Mouse (Mus musculus): ENCODE measurements around the gene Hoxd11.

Gene Hoxd11

DNA sequence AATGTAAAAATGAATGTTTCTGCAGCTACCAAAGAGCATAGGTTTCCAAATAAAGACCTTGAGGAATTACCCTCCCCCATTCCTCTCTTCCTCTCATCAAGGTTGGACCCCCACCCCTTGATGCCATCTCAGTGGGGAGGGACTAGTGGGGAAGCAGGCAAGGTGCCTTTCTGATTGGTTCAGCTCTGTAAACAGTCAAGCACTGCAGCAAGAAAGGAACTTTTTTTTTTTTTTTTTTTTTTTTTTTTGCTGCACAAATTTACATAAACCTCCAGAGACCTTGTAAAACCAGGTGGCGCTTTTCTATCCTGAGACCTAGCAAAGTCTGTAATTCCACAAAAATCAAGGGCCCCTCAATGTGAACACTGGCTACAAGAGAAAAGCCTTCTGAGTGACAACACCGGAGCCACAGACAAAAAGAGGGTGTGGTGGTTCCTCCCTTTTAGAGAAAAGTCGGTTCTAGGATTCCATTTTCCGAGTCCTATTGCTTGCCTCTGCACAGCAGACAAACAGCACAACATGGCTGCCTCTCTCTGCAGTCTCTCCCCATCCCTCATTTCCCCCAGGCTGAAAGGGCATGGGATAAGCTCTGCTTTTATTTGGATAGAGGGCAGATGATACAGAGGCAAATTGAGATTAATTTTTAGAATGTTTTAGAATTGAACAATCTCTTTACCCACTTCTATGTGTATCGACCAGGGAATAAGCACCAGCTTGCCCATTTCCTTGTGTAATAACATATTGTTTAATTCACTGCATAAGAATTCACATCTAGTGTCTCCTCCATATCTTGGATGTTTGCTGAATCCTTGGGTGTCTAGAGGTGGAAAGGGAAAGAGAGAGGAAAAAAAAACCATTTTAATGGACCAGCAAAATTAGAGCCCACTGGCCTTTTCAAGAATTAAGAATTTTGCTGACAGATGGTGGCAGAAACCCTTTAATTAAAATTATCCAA, 30.4 kb downstream of the Hoxd11 start:
- no peak for ATAC-seq (ENCODE audit: low TSS enrichment)

DNA sequence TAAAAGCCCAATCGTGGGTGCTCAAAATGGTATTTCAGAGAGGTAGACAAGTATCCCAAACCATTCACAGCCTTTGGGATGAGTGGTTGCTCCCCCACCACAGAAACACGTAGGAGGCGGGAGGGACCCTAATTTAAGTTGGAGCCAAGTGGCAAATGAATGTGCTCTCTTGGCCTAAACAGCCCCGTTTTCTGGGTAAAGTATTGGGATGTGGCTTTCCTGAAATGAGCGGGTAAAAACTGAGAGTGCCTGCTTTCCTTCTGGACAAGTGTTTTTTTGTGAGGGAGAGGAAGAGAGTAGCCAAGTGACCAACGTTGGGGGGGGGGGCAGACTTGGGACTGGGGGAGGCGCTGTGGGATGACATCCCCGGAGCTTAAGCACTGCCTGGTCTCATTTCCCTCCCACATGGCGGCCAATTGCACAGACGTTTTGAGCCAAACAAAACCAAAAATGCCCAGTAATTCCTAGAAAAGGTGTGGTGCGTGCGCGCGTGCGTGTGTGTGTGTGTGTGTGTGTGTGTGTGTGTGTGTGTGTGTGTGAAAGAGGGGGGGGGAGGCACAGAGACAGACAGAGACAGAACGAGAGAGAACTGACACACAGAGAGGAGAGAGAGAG, 31.7 kb downstream of the Hoxd11 start:
- no peak for ATAC-seq (ENCODE audit: low TSS enrichment)

DNA sequence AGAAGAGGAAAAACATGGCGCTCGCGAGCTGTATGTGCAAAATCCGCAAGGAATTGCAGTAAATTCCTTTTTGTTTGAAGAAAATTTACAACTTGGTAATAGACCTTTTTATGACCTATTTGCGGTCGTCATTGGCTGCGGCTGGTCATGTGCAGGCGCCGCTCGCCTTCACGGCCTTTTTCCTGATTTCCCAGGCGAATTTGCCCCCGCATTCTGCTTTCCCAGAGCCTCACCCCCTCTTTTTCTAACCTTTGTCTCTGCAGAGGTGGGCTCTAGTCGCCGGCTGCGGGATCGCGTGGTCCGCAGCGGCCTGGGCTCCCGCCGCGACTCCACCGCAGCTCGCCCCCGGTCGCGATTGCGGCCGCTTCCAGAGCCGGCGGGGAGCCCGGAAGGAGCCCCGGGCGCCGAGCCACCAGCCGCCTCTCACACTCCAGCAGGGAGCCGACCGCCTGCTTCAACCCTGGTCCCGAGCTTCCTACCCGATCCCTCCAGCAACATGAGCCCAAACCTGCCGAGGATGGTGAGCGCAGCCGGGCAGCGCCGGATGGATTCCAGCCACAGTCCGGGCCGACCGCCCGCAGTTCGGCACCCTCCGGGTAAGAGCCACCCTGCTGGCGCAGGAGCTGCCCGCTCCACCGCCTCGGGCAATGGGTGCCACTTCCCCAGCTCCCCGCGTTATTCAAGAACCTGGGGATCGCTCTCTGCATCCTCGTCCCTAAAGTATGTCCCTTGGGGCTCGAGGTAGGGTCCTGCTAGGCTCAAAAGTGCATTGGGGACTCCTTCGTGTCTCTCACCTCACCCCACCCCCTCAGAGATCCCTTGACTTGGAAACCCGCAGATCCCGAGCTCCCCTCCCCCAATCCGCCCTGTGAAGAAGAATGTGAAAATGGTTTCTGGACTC, 32.6 kb downstream of the Hoxd11 start, which contains the start of the genes Hoxd3 and Hoxd4:
TSS of gene Hoxd3 (plus strand) at position 207 of the 901 bp plus-strand sequence.
TSS of gene Hoxd4 (plus strand) at position 209 of the 901 bp plus-strand sequence.
- no peak for ATAC-seq (ENCODE audit: low TSS enrichment)

DNA sequence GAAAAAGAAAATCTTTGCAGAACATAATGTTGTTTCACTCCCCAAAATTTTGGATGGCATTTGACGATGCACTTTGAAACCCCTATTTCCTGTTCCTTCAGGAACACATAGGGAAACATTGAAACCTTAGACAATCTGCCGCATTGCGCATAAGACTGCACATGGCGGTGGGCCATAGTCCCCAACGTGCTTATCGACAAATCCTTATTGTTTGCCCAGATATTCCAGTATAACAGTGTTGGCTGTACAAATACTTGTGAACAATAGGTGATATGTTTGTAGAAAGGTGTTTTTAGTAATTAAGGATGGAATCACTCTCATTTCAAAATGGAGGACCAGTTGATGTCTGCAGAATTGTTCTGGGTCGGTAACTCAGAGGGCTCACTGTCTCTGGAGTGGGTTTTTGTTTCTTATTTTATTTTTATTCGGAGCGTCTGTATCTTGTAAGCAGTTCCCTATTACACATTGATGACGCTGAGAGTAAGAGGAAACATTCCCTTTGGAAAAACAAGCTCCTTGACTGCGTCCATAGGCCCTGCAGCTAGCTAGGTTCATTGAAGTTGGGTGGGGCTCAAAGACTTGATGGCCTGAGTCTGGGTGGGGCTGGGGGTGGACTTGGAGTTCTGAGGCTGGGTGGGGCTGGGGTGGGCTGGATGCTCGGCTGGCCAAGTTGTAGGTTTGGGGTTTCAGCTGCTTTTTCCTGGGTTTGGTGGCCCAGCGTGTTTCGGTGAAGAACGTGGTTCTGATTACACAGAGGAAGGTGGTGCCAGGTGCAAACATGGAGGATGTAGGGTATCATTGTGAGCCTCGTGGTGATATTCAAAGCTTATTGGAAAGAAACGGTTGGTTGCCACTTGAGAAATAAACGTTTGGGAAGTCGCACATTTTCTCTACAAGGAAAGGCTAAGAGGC, 34.1 kb downstream of the Hoxd11 start:
- no peak for ATAC-seq (ENCODE audit: low TSS enrichment)

DNA sequence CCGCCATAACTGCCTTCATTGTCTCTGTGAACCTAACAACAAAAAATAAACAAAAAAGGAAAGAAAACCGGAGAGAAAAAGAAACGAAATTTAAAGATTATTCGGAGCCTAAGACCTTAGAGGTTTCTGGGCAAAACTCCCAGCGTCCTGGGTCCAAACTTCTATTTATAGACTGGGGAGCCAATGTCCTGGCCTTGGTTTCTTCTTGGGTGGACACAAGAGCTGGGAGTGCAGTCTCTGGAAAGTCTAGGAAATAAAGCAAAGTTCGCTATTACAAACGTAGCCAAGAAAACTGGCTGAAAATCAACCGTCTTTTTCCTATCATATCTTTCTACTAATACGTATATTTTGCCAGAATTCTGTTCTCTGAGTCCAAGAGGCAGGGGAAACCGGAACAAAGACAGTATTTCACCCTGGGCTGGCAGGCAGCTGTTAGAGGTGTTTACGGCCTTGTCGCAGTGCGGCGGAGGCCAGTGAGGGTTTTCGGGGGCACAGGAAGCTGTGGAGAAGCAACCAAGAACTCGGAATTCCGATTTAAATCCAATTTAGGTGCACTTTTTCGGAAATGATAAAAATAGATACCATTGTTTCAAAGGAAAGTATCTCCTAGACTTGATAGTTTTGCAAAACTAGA, 34.9 kb downstream of the Hoxd11 start:
- ATAC-seq (ENCODE audit: low TSS enrichment) = no peak

DNA sequence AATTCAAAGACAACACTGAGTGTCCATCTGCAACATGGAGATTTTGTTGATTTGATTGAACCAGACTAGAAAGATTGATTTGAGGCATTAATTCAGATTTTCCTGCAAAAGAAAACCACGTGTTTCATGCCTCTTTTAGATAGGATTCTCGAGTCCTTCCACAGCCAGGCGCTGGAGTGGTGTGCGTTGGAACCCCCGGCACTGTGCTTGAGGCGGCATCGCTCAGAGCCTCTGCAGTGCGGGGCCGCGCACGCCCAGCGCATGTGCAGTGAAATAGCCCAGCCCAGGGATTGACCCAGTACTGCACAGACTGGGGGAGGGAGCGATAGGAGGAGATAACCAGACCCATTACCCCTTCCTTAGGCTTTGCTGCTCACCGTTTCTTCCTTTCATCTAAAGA, 35.5 kb downstream of the Hoxd11 start:
- ATAC-seq (ENCODE audit: low TSS enrichment) = no peak

DNA sequence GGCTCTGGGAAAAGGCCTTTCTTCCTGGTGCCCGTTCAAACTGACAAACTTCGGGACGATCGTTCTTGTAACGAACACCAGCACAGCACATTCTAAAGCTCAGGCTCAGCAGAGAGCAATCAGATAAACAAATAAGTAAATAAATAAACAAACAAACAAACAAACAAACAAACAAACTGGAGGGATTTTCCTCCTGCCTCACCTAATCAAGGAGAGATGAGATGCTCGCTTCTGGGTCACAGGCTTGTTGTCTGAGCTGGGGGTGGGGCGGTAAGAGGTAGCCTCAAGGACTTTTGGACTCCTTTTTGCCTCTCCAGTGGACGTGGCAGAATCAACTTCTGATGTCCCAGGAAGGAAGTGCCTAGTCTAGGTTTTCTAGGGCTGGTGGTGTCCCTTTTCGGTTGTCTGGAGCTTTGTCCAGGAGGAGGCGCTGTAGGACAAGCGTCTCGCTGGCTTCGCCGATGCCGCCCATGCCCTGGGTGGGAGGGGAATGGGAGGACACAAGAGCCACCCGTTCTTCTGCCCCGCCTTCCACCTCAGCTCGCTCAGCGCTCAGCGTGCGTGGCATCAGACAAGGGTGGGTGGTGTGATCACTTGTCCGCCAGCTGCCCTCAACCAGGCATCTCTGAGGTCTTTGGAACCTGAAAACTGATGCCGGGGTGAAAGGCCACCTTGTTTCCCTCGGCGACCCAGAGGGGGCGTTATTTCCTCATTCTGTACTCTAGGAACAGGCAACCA, 36.3 kb downstream of the Hoxd11 start:
- peak; percentile 73; the same call in 1 of the 2 replicates for ATAC-seq (ENCODE audit: low TSS enrichment)

DNA sequence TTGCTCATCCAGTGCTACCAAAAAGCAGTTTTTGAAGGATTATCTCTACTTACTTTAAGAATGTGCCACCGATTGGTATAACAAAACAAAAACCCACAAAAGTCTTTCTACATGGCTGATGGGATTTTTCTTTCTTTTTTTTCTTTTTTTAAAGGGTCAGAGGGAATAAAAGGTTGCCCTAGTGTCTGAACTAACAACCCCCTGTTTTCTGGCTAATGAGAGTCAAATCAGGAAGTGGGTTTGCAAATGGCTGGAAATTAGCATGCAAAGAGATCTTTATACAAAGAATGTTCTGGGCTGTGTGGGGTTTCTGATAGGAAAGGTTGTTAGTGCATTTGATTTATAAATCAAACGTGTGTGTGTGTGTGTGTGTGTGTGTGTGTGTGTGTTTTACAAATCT, 41.0 kb downstream of the Hoxd11 start:
- ATAC-seq (ENCODE audit: low TSS enrichment) = no peak

DNA sequence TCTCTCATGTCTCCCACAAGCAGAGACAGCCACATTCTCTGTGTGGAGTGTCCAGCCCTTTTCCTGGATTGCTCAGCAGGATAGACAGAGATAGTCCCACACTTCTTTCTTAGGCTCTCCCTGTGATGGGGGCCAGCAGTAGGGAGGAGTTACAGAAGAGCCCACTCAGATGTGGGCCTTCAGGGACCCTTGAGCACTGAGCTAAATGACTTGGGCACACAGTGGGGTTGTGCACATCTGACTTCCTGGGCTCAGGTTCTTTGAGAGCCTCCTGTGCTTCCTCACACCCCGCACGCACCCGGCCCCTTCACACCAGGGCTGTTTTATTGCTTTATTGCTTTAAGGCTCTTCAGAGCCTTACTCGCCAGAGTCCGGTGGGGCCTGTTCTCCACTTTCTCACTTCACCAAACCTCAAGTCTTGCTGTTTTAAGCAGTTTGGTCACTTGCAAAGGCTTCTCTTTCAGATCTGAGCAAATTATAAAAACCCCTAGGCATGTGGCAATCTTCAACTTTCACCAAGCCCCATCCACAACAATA, 41.7 kb downstream of the Hoxd11 start:
- ATAC-seq (ENCODE audit: low TSS enrichment) = no peak

DNA sequence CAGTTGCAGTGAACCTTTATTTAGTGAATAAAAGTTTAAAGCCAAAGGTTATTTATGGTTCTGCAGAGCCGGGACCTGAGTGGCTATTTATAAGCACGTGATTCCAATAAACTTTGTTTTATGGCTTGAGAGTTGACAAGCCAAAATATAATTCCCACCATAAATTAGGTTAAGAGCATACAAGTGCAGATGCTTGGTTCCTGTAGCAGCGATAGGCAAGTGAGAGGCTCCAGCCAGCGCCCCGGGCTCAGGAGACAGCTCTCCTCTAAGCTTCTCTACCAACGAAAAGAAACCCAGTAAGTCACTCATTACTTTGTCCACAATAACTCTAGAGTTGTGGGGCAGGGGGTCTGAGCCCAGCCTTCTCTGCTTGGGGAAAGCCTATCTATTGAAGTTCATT, 42.5 kb downstream of the Hoxd11 start:
- no peak for ATAC-seq (ENCODE audit: low TSS enrichment)

DNA sequence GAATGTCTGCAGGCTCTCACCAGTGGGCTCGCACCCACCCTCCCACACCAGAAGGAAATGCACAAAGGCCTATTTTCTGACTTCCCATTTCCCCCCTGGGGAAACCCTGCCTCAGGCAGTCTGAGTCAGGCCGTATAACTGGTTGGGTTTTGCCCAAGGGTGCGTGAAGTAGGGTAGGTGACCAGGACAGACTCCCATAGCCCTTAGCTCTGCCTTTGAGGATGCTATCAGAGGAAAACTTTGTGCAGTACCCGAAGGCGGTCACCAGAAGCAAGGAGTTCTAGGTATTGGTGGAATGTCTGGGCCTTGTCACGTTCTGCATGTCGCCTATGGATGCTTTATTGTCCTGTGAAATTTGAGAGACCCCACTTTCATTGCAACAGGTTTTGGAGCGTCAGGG, 43.6 kb downstream of the Hoxd11 start:
- no peak for ATAC-seq (ENCODE audit: low TSS enrichment)

DNA sequence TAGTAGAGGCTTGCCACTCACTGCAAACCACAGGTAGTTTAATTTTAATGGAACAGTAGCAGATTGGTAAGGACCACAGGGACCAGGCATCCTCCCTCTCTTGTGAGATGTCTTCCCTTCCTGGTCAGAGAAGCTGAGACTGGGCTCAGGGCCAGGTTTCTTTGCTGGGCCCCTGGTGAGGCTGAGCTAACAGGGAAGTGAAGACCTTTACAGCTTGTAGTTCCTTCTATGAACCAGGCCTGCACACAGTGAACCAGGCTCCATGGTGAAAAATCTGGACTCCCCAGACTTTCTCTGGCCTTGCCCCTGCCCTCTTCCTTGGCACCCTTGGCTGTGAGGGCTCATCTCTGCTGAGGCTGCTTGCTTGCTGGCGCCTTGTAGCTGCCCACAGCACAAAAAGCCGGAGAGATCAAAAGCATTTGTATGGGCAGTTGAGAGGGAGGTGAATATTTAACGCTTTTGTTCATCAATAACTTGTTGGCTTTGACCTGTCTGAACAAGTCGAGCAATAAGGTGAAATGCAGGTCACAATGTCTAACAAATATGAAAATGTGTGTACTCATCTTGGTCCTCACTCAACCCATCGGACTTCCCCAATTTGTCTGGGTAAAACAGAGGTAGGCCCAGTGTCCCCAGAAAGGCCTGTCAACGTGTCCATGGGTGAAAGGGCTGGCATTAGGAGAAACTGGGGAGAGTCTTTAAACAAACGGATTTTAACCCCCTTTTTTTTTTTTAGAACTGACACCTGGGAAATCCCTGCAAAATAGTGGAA, 45.1 kb downstream of the Hoxd11 start:
- ATAC-seq (ENCODE audit: low TSS enrichment) = no peak

DNA sequence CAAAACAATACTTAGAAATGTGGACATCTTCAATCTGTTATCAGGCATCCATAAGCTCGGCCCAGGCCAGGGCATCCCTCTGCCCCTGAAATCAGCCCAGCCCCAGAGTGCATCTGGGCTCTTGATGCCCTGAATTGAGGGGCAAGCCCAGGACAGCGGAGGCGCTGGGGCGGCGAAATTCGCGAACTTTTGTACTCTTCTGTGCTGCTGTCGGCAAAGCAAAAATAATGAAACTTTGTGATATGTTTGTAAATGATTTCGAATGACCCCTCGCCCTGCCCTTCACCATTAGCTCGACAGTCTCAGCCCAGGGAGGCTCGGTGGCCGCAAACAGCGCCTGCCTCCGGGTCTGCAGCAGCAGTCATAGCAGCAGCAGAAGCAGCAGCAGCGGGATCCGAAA, 45.8 kb downstream of the Hoxd11 start:
- ATAC-seq (ENCODE audit: low TSS enrichment) = no peak

DNA sequence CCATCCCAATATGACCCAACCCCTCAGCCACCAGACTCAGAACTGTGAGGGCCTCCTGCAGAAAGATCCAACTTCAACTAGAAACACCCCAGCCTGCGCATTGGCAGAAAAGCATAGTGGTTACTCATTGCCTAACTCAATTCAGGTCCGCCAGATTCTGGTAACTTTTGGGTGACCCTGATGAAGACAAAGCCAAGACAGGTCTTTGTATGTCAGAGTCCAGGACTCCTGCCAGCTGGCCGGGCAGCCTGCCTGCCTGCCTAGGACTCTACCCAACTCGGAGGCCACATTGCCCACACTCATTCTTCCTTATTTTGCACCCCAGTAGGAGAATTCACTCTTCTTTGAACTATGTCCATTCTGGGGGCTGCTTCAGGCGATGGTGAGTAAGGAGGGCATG, 47.2 kb downstream of the Hoxd11 start, which contains the start of gene Gm28230:
TSS of gene Gm28230 (plus strand) at position 178 of the 400 bp plus-strand sequence.
- ATAC-seq (ENCODE audit: low TSS enrichment) = no peak

DNA sequence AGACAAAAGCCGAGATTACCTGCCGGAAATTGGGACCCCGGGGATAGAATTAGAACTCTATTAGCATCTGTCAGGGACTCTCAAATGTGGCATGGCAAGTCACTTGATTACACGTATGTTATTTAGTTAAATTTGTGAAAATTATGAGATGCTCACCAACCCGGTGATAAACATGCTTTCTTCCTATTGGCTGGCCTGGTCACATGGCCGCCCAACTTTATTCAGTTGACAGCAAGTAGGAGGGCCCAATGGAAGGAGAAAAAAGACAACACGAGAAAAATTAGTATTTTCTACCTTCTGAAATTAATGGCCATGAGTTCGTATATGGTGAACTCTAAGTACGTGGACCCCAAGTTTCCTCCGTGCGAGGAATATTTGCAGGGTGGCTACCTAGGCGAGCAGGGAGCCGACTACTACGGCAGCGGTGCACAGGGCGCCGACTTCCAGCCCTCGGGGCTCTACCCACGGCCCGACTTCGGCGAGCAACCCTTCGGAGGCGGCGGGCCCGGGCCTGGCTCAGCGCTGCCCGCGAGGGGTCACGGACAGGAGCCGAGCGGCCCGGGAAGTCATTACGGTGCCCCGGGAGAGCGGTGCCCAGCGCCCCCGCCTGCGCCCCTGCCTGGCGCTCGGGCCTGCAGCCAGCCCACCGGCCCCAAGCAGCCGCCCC, 47.7 kb downstream of the Hoxd11 start:
- no peak for ATAC-seq (ENCODE audit: low TSS enrichment)

DNA sequence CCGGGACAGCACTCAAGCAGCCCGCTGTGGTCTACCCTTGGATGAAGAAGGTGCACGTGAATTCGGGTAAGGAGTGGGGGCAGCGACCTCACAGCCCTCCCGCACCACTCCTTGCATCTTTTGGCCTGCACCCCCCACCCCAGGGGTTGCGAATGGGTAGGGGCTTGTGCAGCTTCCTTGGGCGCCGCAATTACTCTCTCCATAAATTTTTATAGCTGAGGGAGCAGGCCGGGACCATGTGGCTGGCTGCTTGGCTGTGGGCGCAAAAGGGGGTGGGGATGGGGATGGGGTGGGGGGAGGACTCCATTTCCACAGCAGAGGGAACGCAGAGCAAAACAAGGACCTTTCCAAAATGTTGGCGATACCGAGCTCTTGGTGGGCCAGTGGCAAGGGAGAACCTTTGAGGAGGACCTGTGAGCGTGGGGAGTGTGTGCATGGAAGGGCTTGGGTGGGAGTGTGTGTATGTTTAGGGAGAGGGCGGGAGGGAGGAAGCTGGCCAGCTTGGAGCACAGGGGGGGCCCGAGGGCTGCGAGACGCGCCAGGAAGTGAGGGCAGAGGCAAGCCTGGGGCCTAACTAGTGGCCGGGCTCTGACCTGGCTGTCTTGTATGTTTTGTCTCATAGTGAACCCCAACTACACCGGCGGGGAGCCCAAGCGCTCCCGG, 48.4 kb downstream of the Hoxd11 start:
- no peak for ATAC-seq (ENCODE audit: low TSS enrichment)

DNA sequence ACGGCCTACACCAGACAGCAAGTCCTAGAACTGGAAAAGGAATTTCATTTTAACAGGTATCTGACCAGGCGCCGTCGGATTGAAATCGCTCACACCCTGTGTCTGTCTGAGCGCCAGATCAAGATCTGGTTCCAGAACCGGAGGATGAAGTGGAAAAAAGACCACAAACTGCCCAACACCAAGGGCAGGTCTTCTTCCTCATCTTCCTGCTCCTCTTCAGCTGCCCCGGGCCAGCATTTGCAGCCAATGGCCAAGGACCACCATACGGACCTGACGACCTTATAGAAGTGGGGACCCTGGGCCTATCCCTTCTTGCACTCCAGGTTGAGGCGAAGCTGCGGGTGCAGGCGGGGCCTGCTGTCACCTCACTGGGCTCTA, 48.9 kb downstream of the Hoxd11 start:
- no peak for ATAC-seq (ENCODE audit: low TSS enrichment)

DNA sequence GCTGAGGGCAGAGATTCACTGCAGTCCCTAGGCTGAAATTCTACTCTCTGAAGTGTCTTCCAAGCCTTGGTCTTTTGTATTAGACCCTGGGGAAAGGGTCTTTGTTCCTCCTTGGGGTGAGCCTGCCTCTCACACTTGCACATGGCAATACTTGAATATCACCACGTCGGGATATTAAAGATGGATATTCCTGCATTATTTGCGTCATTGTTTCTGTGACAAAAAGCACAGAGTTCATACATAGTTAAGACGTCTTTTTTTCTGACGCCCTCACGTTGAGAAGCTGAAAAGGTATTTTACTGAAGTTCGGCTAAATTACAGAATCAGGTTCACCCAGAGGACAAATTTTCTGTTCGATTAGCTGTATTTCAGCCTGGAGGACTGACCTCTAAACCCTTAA, 51.0 kb downstream of the Hoxd11 start:
- no peak for ATAC-seq (ENCODE audit: low TSS enrichment)

Measured in frontal cortex, adult (tissue).